Comparison of ENCODE assay signal across 7 mouse cellular contexts in genomic region chr9:72661561-72661894, GRCm38 (mm10). TPM values are rescaled to one million over a fixed set of nuclear protein-coding genes. Genes with fewer than 3 reads are reported as not detected.
DNase-seq lines count a peak whose midpoint lies in the region; ATAC-seq and TF ChIP-seq lines count a peak whose summit lies in the region.

No protein-coding gene starts in this region.

- no peak for DNase-seq in lung, adult 2 months
- DNase-seq in lung, adult 18-20 months, result no peak
- no peak for DNase-seq in kidney, postnatal 36 days

- H3K27ac ChIP-seq in embryonic facial prominence, embryonic 13.5 days, result peak overlapping the region; percentile 99
- H3K27ac ChIP-seq in intestine, embryonic 16.5 days (ENCODE audit: low read length), result peak overlapping the region; percentile 100
- H3K27ac ChIP-seq in neural tube, embryonic 15.5 days (replicated peaks), result peak overlapping the region; percentile 99

- TF ChIP-seq POLR2A in lung, adult 2 months (IDR thresholded peaks at IDR 0.05; ENCODE audit: borderline replicate concordance, extremely low read depth, low read depth, low read length), result no peak

- peak overlapping the region; percentile 100 for H3K9ac ChIP-seq in embryonic facial prominence, embryonic 13.5 days
- peak overlapping the region; percentile 99 for H3K9ac ChIP-seq in intestine, embryonic 16.5 days (ENCODE audit: low read depth, low read length)
- peak overlapping the region; percentile 61 for H3K9ac ChIP-seq in neural tube, embryonic 15.5 days (replicated peaks)

- no peaks in the 10 kb centered on the region for H3K27me3 ChIP-seq in embryonic facial prominence, embryonic 13.5 days
- no peaks in the 10 kb centered on the region for H3K27me3 ChIP-seq in intestine, embryonic 16.5 days (replicated peaks; ENCODE audit: control insufficient read depth, insufficient read depth, low read length)
- H3K27me3 ChIP-seq in neural tube, embryonic 15.5 days (replicated peaks), result no peaks in the 10 kb centered on the region

- TF ChIP-seq CTCF in lung, adult 2 months (IDR thresholded peaks at IDR 0.05; ENCODE audit: insufficient read depth, low read length), result no peak

- H3K36me3 ChIP-seq in embryonic facial prominence, embryonic 13.5 days, result peaks cover 26% of the 10 kb centered on the region
- H3K36me3 ChIP-seq in intestine, embryonic 16.5 days (ENCODE audit: control insufficient read depth, insufficient read depth, low read length), result 0 out of 2 replicates have a peak, but pooled peaks cover 7% of the 10 kb centered on the region
- H3K36me3 ChIP-seq in neural tube, embryonic 15.5 days, result 0 out of 2 replicates have a peak, but pooled peaks cover 3% of the 10 kb centered on the region

- WGBS in lung, adult 2 months, result 2% methylated on average over 13 of the region's 13 CpGs
- 1% methylated on average over 13 of the region's 13 CpGs for WGBS in embryonic facial prominence, embryonic 13.5 days
- 2% methylated on average over 13 of the region's 13 CpGs for WGBS in intestine, embryonic 16.5 days
- WGBS in neural tube, embryonic 15.5 days, result 2% methylated on average over 13 of the region's 13 CpGs

- H3K4me1 ChIP-seq in lung, adult 2 months (ENCODE audit: control insufficient read depth, insufficient read depth, low read length), result peaks cover 17% of the 10 kb centered on the region
- H3K4me1 ChIP-seq in embryonic facial prominence, embryonic 13.5 days, result peaks cover 39% of the 10 kb centered on the region
- peaks cover 27% of the 10 kb centered on the region for H3K4me1 ChIP-seq in intestine, embryonic 16.5 days (ENCODE audit: control insufficient read depth, insufficient read depth, low read length)
- H3K4me1 ChIP-seq in neural tube, embryonic 15.5 days, result peaks cover 32% of the 10 kb centered on the region

- peak overlapping the region; percentile 77 for H3K4me3 ChIP-seq in lung, adult 2 months (replicated peaks; ENCODE audit: extremely low read depth, low read depth, low read length)
- H3K4me3 ChIP-seq in embryonic facial prominence, embryonic 13.5 days, result peak overlapping the region; percentile 98
- peak overlapping the region; percentile 81 for H3K4me3 ChIP-seq in intestine, embryonic 16.5 days (ENCODE audit: low read length)
- H3K4me3 ChIP-seq in neural tube, embryonic 15.5 days (replicated peaks), result peak overlapping the region; percentile 97

- H3K4me2 ChIP-seq in embryonic facial prominence, embryonic 13.5 days, result peak overlapping the region; percentile 90
- peak overlapping the region; percentile 91 for H3K4me2 ChIP-seq in intestine, embryonic 16.5 days (ENCODE audit: low read depth, low read length)
- peak overlapping the region; percentile 64 for H3K4me2 ChIP-seq in neural tube, embryonic 15.5 days

- ATAC-seq in embryonic facial prominence, embryonic 13.5 days (ENCODE audit: insufficient number of reproducible peaks, insufficient read depth, low FRiP score, low TSS enrichment, low read depth), result no peak
- ATAC-seq in intestine, embryonic 16.5 days, result no peak
- no peak for ATAC-seq in neural tube, embryonic 15.5 days (ENCODE audit: low FRiP score)
- no peak for ATAC-seq in frontal cortex, adult (ENCODE audit: low TSS enrichment)

- no peaks in the 10 kb centered on the region for H3K9me3 ChIP-seq in embryonic facial prominence, embryonic 13.5 days
- H3K9me3 ChIP-seq in intestine, embryonic 16.5 days (ENCODE audit: control insufficient read depth, low read length), result no peaks in the 10 kb centered on the region
- H3K9me3 ChIP-seq in neural tube, embryonic 15.5 days (replicated peaks), result no peaks in the 10 kb centered on the region

RNA-seq across cellular contexts. Expression of gene Nedd4, which starts 0.6 kb away (rescaled TPM):
- 98.5 and 165 TPM in 2 replicates for polyA plus RNA-seq in lung, adult 2 months (2012; rRNA removed)
- 659 and 711 TPM in 2 replicates for polyA plus RNA-seq in embryonic facial prominence, embryonic 13.5 days (2015; fragmentation: Nextera tagmentation; extraction: Ambion mirVana)
- polyA plus RNA-seq in intestine, embryonic 16.5 days (2015; fragmentation: Nextera tagmentation; extraction: Ambion mirVana), result 397 and 409 TPM in 2 replicates
- 375 and 397 TPM in 2 replicates for polyA plus RNA-seq in neural tube, embryonic 15.5 days (2015; fragmentation: Nextera tagmentation; extraction: Ambion mirVana)
